Mouse (Mus musculus): Measurements from ENCODE around the gene Isl2.

Isl2 gene

DNA sequence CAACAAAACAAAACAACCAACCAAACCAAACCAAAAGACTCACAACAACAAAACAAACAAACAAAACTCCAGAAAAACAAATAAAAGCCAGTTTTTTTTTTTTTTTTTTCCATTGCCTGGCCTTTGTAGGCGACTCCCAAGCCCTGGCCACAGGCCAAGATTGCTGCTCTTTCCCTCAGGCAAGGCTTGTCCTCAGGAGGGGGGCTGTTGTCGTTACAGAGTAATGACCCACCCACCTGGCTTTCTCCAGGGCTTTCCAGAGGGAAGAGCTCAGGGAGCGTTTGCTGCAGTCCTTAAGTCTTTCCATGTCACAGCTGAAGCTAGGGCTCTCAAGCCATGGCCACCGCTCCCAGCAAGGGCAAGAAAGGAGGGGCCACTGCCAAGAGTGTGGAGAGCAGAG, at the start of gene Isl2:
Isl2 (plus strand) TSS at position 296 of the 400 bp plus-strand sequence.
- DNase-seq, result peak; percentile 23

DNA sequence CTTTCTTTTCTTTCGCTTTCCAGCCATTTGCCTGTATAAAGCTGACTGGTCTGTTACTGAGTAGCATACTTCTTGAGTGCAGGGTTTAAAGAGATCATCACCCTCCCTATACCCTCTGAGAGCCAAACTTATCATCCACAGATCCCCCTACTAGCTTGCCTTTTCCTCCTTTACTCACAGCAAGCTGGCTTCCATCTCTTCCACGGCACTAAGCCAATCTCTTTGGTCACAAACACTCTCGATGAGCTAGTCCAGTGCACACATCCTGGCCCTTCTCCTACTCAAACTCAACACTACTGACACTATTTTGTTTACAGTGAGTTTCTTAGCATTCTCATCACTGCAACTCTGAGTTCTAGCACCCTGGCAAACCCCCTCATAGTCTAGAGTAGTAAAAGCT, 30.6 kb upstream of the Isl2 start:
- DNase-seq, result peak; percentile 66

DNA sequence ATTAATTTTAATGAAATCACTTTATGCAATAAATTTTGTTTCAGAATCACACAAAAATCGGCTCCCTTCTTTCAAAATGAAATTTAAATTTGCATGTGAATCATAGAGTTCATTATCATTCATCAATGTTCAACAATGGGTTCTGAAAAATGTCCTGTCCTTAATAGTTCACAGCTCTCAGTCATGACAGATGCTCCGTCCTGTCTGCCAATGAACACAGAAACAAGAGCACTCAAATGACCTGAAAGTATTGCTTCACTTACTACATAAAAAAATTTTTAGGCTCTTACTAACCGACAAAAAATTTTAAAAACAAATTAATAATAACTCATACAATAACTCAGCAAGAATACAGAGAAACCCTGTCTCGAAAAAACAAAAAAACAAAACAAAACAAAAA, 29.8 kb upstream of the Isl2 start:
- DNase-seq, result no peak

DNA sequence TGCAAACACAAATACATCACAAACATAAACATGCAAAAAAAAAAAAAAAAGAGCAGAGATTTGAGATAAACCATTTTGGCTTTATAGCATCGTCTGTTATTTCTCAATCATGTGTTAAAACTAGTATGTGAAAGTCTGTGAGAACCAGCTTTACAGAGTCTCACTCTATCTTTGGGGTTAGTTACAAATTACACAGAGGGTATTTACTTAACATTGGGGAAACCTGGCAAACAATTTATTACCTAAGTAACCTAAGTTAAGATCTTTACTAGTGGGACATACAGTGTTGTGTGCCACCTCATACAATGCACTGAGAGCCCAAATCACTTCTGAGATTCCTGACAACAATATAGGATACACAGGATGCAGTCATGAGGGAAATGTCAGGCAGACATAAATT, 28.7 kb upstream of the Isl2 start:
- no peak for DNase-seq

DNA sequence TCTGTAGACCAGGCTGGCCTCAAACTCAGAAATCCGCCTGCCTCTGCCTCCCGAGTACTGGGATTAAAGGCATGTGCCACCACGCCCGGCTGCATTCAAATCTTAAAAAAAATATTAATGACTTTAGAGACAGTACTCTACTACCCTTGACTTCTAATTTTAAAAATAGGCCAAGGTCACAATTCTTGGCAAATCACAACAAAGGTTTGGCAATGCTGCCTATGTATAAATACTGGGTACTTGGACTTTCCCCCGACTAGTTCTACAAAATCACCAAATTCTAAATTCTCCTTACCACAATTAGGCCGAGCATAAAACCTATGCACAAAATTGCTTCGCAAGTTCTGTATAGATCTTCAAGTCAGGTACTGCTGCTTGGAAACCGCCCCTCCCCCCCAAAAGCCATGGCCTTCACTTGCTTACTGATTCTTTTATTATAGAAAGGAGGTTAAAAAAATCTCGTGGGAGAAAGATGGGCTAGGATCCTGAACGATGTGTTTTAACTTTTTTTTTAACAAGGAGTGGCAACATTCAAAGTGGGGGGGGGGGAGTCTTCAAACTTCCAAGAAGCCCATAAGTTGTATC, 27.7 kb upstream of the Isl2 start:
- no peak for DNase-seq

DNA sequence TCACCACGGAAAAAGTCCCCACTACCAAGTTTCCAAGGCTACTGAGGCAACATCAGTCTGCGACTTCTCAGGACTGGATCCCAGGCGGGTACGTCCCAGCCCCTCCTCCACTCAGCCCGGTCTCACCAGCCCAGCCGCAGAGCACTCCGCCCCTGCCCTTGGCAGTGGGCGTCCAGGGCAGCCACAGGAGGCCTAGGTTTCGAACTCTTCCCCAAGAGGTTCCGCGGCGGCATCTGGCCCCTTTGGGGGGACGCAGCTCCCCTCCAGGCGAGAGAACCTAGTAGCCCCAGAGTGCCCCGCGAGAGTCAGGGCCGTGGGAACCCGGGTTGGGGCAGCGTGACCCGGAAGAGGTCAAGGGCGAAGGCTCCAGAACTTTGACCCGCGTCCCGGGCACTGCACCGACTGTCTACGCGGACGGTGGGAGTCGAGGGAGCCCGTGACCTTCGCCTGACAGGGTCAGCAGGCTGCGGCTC, 26.9 kb upstream of the Isl2 start:
- DNase-seq, result peak; percentile 72

DNA sequence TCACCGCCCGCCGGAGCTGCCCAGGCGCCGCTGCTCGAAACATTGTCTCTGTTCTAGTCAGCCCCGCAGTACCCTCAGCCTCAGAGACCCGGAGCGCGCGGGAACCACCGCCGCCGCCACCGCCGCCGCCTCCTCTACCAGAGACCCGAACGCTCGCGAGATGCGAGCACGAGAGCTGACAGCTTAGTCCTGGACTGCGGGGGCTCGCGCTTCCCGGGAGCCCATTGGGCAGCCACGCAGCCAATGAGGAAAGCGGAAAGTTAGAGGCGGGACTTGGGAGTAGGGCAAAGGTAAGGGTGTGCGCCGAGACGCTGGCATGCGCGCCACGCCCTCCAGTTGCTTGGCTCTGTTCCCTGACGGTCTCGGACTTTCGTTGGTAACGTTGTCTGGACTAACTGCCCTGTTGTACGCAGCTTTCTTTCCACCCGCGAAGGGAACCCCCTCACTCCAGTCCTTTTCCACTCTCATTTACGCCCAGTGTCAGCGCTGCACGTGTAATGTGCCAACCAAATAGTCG, 26.4 kb upstream of the Isl2 start, which contains the start of gene Etfa:
Etfa (minus strand) TSS at position 217 of the 517 bp plus-strand sequence.
- DNase-seq, result peak; percentile 98

DNA sequence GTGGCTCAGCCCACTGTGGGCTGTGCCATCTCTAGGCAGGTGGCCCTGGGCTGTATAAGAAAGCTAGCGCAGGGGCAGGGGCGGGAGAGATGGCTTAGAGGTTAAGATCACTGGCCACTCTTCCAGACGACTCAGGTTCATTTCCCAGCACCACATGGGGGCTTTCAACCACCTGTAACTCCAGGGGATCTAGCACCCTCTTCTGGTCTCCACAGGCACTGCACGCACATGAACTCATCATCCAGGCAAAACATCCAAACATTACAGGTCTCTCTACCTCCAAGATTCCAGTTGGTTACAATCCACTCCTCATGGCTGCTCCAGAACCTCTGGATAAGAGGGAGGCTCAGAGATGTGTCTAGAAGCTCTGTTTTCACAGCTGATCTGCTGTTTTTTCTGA, 12.8 kb upstream of the Isl2 start:
- no peak for DNase-seq

DNA sequence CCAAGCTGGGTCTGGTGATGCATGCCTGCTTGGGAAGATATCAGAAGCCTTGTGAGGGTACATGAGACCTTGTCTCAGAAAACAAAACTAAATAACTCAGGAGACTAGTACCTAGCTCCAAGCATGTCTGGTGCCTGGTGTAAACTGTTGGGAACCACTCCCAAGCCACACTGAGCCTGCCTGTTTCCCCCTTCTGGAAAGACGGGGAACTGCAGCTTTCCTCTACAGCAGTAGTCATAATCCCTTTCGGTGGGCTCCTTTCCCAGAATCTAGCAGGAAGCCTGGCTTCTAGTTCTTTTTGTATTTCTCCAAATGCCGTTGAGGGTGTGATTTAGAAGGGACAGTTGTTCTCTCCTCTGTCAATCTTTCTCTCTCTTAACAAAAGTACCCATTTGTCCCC, 2.6 kb upstream of the Isl2 start:
- peak; percentile 84 for DNase-seq

DNA sequence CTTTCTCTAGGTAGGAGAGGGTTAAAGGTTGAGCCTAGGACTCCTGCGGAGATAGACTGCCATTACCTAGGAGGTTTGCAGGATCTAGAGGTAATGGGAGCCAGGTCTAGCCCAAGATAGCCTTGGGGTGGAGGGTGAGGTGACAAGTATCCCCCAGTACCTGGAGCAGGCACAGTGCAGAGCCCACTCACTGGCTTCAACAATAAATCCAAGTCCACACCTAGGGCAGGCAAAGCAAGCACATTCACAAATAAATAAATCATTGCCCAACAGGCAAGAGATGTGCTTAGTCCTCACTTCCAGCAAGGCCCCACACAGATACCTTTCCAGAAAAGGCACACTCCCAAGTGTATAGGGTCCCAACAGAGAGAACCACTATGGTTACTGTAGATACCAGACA, 534 bp downstream of the Isl2 start:
- DNase-seq, result no peak

DNA sequence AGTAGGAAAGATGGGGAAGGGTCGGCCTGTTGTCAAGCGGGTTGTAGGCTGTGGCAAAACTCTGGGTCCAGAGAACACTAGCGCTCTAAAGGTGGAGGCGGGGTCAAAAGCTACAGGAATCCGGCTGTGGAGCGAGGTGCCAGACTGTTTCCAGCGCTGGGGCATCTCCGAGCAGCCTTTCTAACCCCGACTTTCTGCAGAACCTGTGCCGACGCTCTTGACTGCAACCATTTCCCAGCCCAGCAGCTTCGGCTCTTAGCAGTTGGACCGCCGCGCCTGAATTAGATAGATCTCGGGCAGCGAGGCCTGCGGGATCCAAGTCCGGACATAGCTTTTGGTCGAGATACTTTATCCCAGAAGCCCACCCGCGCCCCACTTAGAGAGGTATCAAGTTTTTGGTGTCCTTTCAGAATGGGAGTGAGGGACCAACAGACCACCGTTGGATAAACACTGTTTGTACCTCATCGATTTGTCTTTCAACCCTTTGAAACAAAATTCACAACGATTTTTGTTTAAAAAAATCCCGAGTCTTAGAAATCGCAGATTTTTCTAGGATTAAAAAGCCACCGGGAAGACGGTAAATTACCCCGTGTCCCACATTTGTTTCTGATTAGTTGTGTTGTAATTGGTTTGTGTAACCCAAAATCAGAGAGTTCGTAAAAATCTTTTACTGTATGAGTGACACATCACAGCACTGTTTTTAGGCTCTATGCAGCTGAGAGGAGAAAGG, 1.4 kb downstream of the Isl2 start:
- DNase-seq, result no peak

DNA sequence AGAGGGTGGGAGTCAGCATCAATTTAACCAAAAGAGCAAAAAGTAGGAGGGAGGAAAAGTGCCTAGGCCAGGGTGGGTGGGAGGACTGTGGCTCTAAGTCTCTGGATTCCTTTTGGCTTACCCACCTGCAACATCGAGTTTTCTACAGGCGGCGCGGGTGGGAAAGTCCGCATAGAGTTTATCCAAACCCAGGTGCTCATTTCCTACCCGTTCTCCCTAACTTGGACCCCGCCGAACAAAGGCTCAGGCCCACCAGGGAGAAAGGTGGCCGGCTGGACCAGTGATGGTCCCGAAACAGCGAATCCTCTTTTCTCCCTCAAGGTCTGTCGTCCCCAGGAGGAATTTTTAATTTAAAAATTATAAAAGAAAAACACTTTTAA, 1.9 kb downstream of the Isl2 start:
- DNase-seq, result no peak

DNA sequence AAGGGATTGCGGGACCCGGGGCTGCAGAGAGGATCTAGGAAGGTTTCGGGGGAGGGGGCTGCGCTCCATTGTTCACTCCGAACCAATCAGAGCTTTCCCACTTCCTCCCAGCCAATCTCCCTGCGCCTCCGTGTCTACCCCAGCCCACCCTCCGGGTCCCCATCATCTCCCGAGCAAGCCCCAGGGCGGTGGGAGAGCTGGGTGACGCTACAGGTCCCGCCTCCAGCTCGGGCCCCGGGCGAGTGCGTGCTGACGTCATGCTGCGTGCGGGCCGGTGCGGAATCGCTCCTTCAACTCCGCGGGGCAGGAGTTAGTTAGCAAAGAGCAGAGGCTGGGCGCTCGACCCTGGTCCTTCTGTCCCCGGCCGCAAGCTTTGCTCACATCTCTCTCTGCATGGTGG, 2.4 kb downstream of the Isl2 start:
- DNase-seq, result peak; percentile 42

DNA sequence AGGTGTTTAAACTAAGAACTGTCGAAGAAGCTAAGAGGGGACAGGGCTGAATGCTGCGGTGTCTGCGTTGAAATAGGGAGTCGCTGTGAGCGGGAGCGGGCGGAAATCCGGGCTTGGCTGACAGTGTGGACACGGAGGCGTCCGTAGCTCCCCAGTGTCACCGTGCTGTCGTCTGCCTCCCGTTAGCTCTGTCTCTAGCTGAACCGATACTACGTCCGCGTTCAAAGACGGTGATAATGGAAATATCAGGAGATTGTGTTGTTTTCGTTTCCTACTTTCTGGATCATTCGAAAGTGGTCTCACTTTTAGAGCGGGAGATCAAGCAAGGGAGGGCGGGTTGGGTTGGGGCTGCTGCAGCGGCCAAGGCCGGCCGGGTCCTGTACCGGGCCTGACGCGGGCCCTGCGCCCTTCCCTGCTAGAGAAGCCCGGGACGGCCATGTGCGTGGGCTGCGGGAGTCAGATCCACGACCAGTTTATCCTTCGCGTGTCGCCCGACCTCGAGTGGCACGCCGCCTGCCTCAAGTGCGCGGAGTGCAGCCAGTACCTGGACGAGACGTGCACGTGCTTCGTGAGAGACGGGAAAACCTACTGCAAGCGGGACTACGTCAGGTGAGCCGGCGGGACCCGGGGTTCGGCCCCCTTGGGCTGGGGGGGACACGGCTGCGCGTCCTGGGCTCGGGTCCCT, 3.4 kb downstream of the Isl2 start:
- DNase-seq, result peak; percentile 14

DNA sequence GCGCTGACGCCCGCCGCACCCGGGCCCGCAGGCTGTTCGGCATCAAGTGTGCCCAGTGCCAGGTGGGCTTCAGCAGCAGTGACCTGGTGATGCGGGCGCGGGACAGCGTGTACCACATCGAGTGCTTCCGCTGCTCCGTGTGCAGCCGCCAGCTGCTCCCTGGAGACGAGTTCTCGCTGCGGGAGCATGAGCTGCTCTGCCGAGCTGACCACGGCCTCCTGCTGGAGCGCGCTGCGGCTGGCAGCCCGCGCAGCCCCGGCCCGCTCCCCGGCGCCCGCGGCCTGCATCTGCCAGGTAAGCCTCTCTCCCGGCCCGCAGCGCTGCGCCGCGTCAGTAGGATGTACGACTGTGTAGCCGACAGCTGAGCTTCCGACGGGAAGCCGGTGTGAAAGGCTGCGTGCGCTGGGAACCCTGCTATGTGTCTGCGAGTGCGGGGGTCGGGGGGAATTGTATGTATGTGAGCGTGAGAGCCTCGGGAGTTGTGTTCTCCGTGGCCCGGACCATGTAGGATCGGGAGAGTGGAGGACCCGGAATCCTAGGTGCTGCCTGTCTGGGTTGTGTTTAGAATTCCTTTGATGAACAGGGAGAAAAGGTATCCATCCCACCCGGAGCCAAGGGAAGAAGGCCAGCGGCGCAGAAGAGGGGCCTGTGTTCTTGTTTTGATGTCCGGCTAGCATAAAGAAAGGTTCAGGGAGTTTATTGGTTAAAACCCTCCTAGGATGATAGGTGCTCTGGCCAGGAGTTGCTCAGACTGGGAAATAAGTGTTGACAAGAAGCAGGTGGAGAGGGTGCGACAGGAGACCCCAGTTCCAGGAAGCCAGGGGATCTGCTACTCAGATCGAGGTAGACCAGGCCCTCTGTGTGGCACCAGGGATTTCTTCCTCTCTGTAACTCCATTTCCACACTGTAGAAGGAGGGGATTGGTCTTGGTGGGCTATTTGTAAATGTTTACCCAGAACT, 4.2 kb downstream of the Isl2 start:
- DNase-seq, result no peak

DNA sequence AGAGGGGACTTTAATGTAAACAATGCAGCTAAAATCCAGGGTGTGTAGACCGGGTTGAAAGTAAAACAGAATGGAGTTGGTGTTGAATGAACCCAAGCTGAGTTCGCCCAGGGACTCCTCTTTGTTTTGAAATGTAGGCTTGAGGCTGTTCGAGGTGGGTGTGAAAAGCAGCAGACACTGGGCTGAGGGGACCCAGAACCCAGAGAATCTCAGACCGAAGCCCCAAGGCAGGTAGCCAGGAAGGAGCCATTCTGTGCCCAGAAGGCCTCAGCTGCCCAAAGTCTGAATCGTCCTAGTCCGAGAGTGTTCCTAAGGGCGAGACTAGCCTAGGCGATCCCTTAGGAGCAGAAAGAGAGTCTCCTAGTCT, 4.8 kb downstream of the Isl2 start:
- no peak for DNase-seq

DNA sequence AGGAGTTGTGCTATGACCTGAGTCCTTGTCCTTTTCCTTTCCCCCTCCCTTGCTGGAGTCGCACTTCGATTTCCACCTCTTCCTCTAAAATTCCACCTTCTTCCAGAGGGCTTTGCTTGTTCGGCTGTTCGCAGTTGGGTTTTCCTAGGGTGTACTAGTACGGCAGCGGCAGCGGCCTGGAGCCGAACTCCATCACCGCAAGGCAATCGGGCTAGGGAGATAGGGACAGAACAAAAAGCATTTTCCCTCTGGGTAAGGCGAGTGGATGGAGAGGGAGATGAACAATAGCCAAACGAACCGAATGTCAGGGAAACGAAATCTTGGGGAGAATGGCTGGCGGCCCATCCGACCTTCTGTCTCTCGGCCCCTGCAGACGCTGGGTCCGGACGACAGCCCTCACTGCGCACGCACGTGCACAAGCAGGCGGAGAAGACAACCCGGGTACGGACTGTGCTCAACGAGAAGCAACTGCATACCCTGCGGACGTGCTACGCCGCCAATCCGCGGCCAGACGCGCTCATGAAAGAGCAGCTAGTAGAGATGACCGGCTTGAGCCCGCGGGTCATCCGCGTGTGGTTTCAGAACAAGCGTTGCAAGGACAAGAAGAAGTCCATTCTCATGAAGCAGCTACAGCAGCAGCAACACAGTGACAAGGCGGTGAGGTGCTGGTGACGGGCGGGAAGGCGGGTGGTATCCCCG, 5.4 kb downstream of the Isl2 start:
- DNase-seq, result peak; percentile 19

DNA sequence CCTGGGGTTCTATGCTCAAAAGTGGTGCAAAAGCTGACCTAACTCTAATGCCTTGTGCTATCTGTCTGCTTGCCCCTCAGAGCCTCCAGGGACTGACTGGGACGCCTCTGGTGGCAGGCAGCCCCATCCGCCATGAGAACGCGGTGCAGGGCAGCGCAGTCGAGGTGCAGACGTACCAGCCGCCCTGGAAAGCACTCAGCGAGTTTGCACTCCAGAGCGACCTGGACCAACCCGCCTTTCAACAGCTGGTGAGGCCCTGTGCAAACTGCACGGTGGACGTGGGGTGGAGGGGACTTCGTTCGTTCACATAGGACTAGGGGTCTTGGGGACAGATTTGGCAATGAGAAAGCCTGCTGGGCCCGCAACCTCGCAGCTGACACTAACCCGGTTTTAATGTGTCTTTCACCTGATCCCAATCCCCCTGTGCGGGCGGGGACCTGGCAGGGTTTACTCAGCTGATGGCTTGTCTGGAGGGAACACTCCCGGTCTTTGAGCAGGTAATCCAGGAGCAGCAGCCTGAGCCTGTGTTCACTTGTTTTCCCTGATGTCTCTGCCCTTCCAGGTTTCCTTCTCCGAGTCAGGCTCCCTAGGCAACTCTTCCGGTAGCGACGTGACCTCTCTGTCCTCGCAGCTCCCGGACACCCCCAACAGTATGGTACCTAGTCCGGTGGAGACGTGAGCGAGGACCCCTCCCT, 6.5 kb downstream of the Isl2 start:
- peak; percentile 10 for DNase-seq

DNA sequence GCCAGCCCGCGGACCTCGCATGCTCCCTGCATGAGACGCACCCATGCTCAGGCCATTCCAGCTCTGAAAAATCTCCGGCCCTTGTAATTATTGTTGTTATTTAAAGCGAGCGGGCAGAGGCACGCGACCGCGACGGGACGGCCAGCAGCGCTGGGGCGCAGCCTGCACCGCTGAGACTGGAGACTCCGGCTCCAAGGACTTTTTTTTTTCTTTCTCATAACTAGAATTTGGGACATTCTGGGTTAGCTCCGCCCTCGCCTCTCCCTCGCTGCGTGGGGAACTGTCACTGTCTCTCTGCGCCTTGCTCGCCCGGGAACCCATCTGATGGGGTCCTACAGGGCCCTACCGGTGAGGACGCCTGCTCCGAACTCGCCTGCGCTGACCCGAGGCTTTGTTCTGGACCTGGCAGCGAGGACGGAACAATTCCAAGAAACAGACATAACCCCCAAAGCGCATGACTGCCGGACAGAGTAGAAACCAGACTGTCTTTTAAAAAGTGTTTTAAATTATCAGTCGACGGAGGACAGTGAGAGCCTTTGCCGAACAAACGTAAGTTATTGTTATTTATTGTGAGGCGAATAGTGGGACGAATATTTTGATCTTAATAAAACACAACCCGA, 7.2 kb downstream of the Isl2 start:
- peak; percentile 7 for DNase-seq

DNA sequence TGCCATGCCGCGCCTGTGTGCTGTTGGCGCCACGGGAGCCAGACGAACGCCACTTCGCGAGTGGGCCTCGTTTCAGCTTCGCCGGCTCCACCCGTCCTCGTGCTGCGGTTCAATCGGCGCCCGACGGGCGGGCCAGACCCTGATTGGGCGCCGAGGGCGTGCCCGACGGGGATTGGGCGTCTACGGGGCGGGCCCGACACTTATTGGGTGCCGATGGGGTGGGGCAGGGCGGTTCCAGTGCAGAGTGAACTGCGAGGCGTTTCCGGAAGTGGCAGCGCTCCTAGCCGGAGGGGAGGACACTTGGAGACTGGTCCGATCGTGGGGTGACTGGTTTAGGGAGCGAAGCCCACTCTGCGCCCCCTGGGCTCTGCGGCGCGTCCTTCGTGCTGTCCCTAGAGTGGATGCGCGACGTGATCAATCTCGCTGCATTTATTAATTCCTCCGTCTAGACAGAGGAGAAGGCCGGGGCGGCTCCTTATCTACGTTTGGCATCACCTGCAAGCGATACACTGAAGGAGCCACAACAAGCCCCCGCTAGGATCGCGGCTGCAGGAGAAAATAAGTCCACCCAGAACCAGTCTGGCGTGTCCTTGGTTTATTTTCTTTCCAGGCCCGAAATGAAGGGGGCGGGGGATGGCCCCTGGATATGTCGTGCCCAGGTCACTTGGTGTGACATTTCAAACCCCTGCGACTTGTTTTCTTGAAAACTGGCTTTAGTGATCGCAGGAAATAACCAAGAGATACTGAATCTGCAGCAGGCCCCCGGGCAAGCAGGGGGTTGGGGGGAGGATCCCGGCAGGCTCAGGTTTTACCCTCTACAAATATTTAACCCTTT, 7.9 kb downstream of the Isl2 start:
- DNase-seq, result peak; percentile 61

All from lung, postnatal 10 days (tissue).